Mouse (Mus musculus) cerebellum, postnatal 25 days (tissue): ENCODE results near the gene Ogdh.
A peak's percentile ranks its signal among the peaks of the same experiment; 100 is the strongest.

Experiments
- DNase-seq, 2 experiments: peaks; one replicate each; pipeline ENCODE4 v3.0.0; 2021; ENCODE audit warnings: mixed read lengths in 2 of 2

The Ogdh gene

DNA sequence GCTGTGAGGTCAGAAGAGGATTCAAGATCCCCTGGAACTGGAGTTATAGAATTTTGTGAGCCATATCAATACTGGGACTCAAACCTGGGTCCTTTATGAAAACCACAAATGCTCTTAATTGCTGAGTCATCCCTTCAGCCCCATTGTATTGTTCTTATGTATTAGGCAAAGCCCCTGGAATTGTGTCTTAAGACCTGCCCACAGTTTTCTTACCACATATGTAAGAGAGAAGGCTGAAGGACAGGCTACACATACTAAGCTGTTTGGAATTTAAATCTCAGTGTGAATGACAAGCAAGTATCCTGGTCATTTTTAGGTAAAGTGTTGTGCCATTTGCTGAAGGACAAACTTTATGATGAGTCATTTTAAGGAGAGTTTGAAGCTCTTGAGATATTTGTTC is 4.6 kb downstream of the Ogdh start:
- no peak for DNase-seq

DNA sequence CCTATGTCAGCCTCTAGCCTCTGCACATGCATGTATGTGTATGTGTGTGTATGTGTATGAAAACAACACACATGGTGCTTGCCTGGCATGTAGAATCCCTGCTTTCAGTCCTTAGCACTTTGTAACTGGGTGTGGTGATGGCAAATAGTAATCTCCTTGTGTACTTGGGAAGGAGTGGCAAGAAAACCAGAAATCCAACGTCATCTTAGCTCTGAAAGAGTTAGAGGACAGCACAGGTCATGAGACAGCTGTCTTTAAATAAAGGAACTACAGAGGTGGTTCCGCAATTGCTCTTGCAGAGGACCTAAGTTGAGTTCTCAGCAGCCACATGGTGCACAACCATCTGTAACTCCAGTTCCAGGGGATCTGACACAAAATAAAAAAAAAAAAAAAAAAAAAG is 8.0 kb downstream of the Ogdh start:
- no peak for DNase-seq

DNA sequence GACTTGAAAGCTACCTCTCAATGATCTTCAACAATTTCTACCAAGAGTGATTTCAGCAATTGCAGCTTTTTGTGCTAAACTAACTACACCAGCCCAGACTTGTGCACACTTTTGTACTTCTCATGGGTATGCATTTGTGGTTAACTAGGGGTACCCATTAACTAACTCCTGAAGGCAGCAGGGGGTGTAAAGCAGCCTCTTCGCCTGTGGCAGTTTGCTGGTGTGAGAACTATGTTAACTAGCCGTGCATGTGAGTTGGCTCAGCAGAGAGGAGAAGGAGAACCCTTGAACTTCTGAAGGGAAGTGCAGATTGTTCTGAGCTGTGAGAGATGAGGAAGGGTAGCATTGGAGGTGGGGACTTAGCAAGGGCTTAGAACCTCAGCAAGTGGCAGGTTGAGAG is 11.4 kb downstream of the Ogdh start:
- DNase-seq = no peak

DNA sequence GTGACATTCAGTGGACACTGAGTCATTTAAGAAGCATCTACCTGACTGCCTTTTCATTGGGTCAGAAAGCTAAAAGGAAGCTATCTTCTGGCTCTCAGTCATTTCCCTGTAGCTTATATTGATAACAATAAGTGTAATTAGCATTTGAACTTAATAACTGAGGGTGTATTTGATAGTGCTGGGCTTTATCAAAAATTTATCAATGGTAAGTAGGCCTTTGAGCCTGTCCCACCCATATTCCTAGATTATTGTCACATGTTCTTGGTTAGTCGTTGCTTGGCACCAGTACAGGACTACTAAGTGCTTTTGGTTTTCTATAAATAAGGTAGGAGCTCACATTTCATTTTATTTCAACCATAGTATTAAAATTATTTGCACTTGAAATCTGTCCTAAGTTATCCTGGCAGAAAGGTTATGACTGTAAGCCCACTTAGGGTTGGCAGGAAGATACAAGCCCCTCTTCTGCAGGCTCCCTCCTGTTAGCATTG is 14.6 kb downstream of the Ogdh start:
- DNase-seq = no peak

DNA sequence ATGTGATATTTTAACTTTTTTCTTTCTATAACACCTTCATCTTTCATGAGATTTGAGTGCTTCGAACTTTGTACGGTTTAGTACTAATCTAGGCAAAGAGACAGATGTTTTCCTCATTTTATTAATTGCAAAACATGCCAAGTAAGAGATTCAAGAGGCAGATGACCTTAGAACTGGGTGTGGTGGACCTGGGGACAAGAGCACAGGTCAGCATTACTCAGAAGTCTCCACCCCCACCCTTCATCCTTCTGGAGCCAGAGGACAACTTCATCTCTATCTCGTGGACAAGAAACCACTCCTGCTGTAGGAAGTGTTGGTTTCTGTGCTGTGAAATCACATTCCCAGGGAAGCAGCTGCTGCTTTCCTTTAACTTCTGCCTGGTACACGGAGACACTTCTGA is 16.7 kb downstream of the Ogdh start:
- DNase-seq = no peak

DNA sequence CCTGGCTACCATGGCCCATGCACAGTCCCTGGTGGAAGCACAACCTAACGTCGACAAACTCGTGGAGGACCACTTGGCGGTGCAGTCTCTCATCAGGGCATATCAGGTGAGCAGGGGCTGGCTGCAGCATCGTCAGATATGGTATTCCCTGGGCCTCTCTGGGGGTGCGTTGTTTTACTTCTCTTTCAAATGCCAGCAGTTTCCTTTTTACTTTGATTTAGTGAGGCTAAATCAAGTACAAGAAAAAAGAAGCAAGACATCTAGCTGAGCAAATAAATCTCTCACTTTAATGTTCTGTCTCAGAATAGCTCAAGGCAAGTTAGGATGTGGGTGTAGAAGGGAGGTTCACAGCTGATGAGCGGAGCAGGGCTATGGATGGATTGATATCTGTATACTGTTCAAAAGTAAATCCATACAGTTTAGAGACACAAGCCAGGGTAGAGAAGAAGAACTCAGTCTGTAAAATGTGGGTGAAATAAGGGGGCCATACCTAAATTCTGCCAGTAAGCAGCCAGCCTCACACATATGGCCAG is 22.5 kb downstream of the Ogdh start:
- DNase-seq = no peak

DNA sequence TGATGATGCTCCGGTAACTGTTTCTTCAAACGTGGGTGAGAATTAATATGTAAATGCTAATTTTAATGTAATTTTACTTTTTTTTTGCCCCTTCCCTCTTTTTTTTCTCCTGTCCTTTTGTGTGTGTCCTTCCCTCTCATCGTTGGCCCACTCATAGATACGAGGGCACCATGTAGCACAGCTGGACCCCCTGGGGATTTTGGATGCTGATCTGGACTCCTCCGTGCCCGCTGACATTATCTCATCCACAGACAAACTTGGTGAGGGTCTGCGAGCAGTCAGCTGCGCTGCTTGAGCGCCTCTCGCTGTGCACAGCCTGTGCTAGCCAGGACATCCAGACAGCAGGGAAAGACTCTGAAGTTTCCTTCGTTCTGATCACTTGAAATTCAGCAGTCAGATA is 25.4 kb downstream of the Ogdh start:
- peak in 1 of 2 experiments; percentile 29 for DNase-seq

DNA sequence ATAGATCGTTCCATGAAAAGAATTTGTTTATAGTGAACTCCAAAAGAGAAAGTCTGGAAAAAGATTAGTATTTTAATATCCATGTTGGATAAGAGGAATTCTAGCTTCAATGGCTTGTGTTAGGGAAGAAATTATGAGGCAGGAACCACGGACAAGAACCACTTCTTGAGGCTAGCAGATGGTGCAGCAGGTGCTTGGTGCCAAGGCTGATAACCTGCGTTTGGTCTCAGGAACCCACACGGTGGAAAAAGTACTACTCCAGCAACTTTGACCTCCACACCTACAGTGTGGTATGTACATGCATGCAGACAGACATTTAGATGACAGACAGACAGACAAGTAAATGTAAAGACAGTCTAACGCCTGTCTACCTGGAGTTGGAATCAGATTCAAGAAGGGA is 27.1 kb downstream of the Ogdh start:
- DNase-seq = peak; percentile 47 to 62

DNA sequence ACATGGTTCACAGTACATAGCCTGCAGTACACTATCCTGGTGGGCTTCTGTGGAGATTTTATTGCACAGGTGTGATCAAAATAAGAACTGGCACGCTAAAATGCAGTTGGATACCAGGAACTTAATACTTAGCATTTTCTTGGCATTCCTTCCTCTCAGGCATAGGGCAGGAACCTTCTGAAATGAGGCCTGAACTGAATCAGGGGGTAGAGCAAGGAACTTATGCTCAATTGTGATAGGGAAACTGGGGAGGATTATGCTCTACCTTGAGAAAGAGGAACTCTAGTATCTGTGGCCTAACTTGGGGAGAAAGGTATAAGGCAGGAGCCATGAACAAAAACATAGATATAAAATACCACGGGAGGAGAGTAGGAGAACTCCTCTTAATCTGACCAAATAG is 27.9 kb downstream of the Ogdh start:
- no peak for DNase-seq

DNA sequence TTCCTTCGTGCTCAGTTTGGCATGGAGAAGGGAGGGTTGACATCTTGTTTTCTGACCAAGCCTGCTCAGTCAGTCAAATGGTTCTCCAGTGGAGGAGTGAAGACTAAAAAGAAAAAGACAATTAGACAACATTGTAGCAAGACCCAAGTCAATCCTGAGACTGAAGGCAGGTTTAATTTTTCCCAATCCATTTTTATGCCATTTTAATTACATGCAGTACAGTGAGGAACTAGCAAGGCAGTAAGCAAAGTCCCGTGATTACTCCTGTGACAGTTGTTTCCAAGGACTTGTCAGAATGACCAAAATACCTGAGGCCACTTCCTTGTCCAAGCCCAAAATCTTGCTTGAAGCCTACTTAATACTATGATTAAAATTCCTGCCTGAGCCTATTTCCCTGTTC is 30.7 kb downstream of the Ogdh start:
- no peak for DNase-seq

DNA sequence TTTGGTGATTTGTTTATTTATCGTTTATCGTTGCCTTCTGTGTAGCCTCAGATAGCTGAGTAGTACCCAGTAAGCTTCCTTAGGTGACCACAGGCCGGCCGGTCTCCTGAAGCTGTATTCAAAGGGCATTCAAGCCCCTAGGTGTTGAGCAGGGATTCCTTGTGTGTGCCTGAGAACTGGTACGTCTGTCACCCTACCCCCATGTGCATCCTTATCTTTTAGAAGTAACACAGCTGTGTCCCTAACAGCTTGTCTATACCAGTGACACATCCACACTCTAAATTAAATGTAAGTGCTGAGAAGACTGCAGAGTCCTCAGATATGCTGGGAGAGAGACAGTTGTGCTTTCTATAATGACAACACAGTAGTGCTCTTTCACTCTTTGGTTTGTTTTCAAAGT is 31.9 kb downstream of the Ogdh start:
- no peak for DNase-seq

DNA sequence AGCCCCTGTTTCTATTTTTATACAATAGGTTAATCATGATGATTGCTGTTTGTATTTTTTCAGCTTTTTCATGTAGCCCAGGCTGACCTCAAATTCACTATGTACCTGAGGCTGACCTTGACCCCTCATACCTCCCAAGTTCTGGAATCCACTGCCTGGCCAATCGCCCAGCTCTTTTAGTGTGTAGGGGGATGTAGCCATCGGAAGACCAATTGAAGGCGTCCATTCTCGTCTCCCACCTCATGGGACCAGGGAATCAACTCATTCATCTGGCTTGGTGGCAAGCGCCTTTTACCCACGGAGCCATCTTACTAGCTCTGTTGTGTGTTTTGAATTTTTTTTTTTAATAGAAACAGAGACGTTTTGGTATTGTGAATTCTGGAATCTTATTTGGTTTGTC is 39.8 kb downstream of the Ogdh start:
- no peak for DNase-seq

DNA sequence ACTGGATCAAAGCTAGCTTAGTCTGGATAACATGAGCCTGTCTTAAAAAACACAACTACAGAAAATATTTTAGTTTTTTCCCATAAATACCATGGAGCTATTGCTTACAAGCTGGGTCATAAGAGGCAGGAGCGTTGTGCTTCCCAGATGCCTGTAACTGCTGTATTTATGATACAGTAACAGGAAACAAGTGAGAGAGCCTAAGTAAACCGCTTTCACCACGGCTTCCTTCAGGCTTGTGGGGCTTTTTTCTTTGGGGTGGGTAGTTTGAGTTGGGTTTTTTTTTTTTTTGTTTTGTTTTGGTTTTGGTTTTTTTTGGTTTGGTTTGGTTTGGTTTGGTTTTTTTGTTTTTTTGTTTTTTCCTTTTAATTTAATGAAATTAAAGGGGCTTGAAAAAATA is 41.2 kb downstream of the Ogdh start:
- DNase-seq = no peak

DNA sequence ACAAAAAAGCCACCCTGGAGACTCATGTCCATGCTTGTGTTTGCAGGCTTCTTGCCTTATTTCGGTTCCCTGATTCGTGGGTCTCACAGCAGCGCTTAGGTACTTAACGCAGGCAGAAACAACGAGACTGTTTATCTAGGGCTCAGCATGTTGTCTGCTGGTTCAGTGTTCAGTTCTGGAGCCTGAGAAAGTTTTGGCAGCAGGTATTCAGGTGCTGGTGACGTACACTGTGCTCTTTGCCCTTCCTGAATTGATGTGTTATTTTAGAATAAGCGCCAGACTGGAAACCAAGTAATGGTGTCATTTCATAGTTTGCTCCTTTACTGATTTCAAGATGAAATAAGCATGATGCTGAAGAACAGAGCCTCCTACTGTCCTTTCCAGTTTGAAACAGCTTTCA is 42.0 kb downstream of the Ogdh start:
- DNase-seq = no peak

DNA sequence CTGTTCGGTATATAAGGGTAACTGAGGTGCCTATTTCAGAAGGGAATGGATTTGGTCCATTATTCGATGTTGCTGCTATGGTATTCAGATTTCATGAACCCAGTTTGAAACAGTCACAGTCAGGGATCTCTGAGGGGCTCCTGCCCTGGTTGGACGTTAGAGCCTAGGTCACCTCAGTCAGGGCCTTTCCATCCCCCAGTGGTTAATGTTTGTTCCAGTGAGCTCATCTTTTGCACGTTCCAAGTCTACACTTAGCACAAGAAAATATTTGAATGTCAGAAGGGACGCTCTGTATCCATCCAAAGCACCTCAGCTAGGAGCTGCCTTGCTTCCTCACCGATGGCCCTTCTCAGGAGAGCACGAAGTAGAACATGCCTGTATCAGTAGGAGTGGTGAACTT is 43.9 kb downstream of the Ogdh start:
- no peak for DNase-seq

DNA sequence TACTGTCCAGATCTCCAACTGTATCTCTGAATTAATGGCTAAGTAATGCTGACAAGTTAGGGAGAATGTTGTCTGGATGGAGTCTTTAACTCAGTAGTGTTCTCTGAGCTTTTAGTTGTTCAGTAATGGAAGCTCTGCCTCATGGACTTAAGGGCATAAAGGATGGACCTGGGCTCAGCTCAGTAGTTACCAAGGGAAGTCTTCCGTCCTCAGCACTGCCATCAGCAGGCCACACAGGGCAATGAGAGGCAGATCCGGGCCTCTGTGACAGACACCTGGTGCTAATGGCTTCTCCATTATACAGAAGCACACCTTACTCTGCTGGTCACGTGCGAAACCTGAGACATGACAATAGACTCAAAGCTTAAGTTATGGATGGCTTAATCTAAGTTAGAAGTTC is 45.3 kb downstream of the Ogdh start:
- no peak for DNase-seq

DNA sequence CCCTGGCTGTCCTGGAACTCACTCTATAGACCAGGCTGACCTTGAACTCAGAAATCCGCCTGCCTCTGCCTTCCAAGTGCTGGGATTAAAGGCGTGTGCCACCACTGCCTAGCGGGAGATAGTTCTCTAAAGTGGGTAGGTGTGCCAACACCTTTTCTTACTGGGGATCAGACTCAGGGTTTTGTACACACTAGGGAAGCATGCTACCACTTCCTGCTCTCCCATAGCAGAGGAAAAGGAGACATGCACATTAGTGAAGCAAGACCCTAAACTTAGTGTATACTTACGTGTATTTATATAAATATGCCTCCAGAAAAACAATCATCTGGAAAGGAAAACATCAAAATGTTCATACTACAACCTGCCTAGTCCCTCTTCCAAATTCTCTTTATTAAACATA is 54.5 kb downstream of the Ogdh start:
- no peak for DNase-seq

DNA sequence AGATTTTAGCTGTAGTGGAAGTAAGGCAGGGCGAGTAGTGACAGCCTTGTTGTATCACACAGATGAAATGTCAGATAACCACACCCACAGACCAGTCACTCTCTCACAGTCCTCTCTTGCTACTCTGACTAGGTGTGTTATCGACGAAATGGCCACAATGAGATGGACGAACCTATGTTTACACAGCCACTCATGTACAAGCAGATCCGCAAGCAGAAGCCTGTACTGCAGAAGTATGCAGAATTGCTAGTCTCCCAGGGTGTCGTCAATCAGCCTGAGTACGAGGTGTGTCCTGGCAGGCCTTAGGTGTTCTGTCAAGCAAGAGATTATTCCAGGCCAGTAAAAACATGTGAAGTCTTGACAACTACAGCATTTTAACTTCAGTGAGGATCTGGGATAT is 55.5 kb downstream of the Ogdh start:
- DNase-seq = no peak

DNA sequence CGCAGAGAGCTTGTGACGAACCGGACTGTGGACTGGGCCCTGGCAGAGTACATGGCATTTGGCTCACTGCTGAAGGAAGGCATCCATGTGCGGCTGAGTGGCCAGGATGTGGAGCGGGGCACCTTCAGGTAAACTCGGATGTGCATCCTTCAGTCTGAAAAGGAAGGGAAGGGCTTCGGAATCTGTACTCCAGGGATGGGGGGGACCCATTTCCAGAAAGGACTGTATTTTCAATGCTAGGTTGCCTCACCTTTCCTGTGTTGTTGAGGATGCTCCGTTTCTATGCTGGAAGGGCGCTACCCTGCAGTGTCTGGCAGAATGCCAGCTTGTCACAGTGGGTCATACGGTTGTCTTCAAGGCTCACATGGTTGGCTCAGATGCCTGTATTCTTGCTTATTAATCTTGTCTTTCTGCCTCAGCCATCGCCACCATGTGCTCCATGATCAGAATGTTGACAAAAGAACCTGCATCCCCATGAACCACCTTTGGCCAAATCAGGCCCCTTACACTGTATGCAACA is 57.3 kb downstream of the Ogdh start:
- DNase-seq = peak; percentile 68 to 77

DNA sequence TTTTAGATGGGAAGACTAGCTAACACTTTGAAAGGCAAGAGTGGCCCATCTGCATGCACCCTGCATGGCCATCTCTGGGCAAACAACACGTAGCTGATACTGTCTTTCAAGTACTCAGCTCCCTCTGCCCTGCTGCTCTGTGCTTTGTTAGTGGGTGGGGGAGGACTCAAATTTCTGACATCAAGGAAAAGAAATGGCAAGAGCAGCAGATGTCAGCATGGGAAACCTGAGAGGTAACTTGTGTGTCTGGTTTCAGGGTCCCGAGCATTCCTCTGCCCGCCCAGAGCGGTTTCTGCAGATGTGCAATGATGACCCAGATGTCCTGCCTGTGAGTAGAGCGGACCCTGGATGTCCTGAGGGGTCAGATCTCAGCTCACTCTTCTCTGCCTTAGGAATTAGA is 58.2 kb downstream of the Ogdh start:
- DNase-seq = no peak

DNA sequence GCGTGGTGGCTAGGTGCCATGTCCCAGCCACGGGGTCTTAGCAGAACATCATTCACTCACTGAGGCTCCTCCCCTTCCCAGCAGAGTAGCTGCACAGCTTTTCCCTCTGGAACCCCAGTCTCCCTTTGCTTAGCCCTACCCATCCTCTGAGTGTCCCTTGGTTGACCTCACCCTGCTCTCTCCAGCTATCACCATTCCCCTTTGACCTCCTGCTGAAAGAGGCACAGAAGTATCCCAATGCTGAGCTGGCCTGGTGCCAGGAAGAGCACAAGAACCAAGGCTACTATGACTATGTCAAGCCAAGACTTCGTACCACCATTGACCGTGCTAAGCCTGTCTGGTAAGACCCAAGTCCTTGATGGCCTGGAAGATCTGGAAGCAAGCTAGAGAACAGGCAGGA is 63.7 kb downstream of the Ogdh start:
- DNase-seq = no peak

DNA sequence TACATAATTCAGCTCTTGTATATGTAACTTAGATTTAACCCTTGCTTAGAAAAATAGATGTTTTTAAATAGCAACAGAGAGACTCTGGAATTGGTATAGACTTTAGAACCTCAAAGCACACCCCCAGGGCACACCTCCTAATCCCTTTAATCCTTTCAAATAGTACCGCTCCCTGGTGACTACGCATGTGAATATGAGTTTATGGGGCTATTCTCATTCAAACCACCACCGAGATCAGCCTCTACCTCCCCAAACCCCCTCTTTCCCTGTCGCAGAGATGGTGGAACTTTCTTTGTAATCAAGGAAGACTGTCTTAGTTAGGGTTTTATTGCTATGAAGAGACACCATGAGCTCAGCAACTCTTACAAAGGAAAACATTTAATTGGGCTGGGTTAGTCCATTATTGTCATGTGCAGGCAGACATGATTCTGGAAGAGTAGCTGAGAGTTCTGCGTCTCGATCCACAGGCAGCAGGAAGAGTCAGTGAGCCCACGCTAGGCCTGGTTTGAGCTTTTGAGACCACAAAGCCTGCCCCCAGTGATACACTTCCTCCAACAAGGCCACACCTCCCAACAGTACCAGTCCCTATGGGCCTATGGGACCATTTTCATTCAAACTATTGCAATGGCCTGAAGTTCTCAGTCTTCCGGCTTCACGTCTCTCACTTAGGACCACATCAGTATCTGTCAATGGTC is 73.3 kb downstream of the Ogdh start:
- DNase-seq = no peak

DNA sequence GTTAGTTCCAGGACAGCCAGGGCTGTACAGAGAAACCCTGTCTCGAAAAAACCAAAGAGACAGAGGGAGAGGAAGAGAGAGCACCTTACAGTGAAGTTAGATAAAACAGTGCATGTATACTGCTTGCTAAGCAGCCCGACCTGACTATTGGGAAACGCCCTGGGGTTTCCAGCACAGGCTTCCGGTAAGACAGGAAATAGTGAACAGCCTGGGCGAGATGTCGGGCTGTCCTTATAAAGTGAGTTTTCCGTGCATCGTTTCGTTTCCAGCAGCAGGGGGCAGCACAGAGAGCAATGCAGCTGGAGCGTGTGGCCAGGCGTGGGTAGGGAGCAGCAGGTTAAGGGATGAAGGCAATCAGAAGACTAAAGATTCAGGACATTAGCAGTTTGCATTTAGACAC is 74.5 kb downstream of the Ogdh start:
- DNase-seq = peak; percentile 77 to 86

DNA sequence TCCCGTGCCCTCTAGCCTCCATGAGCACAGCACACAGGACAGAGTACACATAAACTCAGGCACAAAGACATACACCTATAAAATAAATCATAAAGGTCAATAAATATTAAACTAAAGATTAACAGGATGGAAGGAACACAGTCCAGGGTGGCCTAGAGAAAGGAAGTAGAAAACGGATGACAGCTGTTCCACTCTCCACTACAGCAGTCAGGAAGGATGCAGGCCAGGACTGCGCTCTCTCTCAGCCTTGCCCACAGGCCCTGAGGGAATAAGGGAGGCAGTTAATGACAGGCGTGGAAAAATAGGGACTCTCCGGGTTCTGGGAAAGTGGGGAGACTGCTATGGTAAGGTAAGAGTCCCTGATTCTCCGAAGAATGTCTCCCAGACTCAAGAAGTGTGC is 75.0 kb downstream of the Ogdh start:
- no peak for DNase-seq

DNA sequence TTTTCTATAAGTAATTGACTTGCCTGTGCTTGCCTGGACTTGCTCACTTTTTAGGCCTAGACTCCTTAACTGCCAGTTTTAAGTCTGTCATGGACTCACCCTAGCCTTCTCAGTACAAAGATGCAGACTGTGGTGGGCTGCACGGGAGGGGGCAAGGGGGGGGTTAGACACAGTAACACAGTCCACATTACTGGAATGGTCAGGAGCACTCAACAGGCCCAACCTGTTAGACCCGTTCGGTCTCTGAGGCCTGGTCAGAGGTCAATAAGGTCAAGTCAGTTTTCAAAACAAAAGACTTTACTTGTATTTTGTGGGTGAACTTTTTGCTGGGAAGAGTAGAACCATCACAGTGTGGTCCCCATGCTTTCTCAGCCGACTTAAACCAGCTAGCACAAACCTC is 75.7 kb downstream of the Ogdh start:
- no peak for DNase-seq
